Mouse (Mus musculus) bone marrow macrophage, adult 2 months (primary cell): Measurements from ENCODE around the gene Phlda1.

Experiments
- CTCF ChIP-seq: IDR thresholded peaks from 2 replicates; pipeline ENCODE4 v1.5.1; 2012; ENCODE audit warnings: low read depth, mild to moderate bottlenecking, low read length, moderate library complexity
- POLR2A ChIP-seq: IDR thresholded peaks from 2 replicates; pipeline ENCODE4 v1.6.1; 2012; ENCODE audit warnings: mild to moderate bottlenecking, low read depth, low read length, borderline replicate concordance

GRCm38 (mm10) chr10:111472686-111473510, 33.2 kb upstream of the Phlda1 start, which contains the start of gene Nap1l1:
- no peak for TF ChIP-seq POLR2A
- TF ChIP-seq CTCF: no peak
